Mouse (Mus musculus) C2C12 (cell line): ENCODE data around the gene Ptpn6.

ENCODE experiments used
- CTCF ChIP-seq: IDR thresholded peaks from one replicate; pipeline ENCODE4 v1.5.1; 2011; ENCODE audit not compliant: control insufficient read depth, insufficient read depth, insufficient read length
- MAX ChIP-seq: IDR thresholded peaks from one replicate; pipeline ENCODE4 v1.6.1; 2011; ENCODE audit warnings: mild to moderate bottlenecking, control low read depth
- USF1 ChIP-seq: IDR thresholded peaks from one replicate; pipeline ENCODE4 v1.6.1; 2011; ENCODE audit warnings: low read depth, mild to moderate bottlenecking, control low read depth, moderate library complexity

- TF ChIP-seq CTCF (no peak), USF1 (no peak), MAX (no peak)
Observed at GRCm38 (mm10) chr6:124744755-124745321, 6.3 kb upstream of the Ptpn6 start.
